Mouse (Mus musculus) heart, embryonic 15.5 days (tissue): ENCODE results near the gene Wnt1. TPM values are rescaled to one million over a fixed set of nuclear protein-coding genes. Genes with fewer than 3 reads are reported as not detected.

Experiments used
- ATAC-seq: fragments of 200-750 bp; cut with Nextera tagmentation; replicated peaks from 2 replicates; pipeline ENCODE4 v1.8.0; 2017; ENCODE audit warnings: low read depth, moderate TSS enrichment; ENCODE audit not compliant: insufficient number of reproducible peaks, insufficient read depth, low FRiP score
- H3K27ac ChIP-seq: fragments of 300-500 bp; sonication (generic); 2 replicates; pipeline ENCODE4 v1.5.1; 2015; ENCODE audit warnings: mild to moderate bottlenecking, inconsistent platforms
- H3K27me3 ChIP-seq: fragments of 300-500 bp; sonication (generic); 2 replicates; pipeline ENCODE4 v1.6.1; 2015; ENCODE audit warnings: inconsistent platforms
- H3K36me3 ChIP-seq: fragments of 300-500 bp; sonication (generic); 2 replicates; pipeline ENCODE4 v1.6.1; 2015; ENCODE audit warnings: mild to moderate bottlenecking, inconsistent platforms
- H3K4me1 ChIP-seq: fragments of 300-500 bp; sonication (generic); replicated peaks from 2 replicates; pipeline ENCODE4 v1.6.1; 2015; ENCODE audit warnings: inconsistent platforms
- H3K4me2 ChIP-seq: fragments of 300-500 bp; sonication (generic); 2 replicates; pipeline ENCODE4 v1.6.1; 2015; ENCODE audit warnings: inconsistent platforms, mild to moderate bottlenecking, moderate library complexity
- H3K4me3 ChIP-seq: fragments of 300-500 bp; sonication (generic); 2 replicates; pipeline ENCODE4 v1.5.1; 2015; ENCODE audit warnings: mild to moderate bottlenecking, inconsistent platforms
- H3K9ac ChIP-seq: fragments of 300-500 bp; sonication (generic); 2 replicates; pipeline ENCODE4 v1.6.1; 2015; ENCODE audit warnings: mild to moderate bottlenecking, inconsistent platforms
- H3K9me3 ChIP-seq: fragments of 300-500 bp; sonication (generic); replicated peaks from 2 replicates; pipeline ENCODE4 v1.6.1; 2016; ENCODE audit warnings: inconsistent platforms
- WGBS: fragments of 180-500 bp; shearing (Covaris S2); methylation state at CpG from one replicate; pipeline ENCODE4 v1.1.7; 2015; ENCODE audit warnings: mixed read lengths; 5-methylcytosine and 5-hydroxymethylcytosine counted together
- polyA plus RNA-seq: library from polyadenylated mRNA; unstranded; fragments of >200 nt; fragmentation: Nextera tagmentation; extraction: Ambion mirVana; gene quantifications from 2 replicates; pipeline ENCODE4 v1.2.1, GENCODE M21; 2015

Wnt1 gene
- polyA plus RNA-seq, 1 experiment from 2014 or later: not detected

DNA sequence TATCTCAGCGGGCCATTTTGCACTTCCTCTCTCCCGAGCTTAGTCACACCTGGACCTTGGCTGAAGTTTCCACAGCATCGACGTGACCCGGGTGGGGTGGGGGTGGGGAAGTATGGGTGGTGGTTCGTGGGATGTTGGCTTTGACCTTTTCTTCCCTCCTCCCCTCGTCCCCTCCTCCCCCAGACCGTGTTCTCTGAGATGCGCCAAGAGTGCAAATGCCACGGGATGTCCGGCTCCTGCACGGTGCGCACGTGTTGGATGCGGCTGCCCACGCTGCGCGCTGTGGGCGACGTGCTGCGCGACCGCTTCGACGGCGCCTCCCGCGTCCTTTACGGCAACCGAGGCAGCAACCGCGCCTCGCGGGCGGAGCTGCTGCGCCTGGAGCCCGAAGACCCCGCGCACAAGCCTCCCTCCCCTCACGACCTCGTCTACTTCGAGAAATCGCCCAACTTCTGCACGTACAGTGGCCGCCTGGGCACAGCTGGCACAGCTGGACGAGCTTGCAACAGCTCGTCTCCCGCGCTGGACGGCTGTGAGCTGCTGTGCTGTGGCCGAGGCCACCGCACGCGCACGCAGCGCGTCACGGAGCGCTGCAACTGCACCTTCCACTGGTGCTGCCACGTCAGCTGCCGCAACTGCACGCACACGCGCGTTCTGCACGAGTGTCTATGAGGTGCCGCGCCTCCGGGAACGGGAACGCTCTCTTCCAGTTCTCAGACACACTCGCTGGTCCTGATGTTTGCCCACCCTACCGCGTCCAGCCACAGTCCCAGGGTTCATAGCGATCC, 2.8 kb downstream of the Wnt1 start:
- peak overlapping the region; percentile 49 for H3K4me2 ChIP-seq
- no peaks in the 10 kb centered on the region for H3K36me3 ChIP-seq
- peak overlapping the region; percentile 30 for H3K4me3 ChIP-seq
- H3K27ac ChIP-seq: no peak overlapping the region
- H3K9me3 ChIP-seq: no peaks in the 10 kb centered on the region
- no peak overlapping the region for H3K9ac ChIP-seq
- peaks cover 54% of the 10 kb centered on the region for H3K4me1 ChIP-seq
- under 1% methylated on average over 75 of the region's 75 CpGs for WGBS
- ATAC-seq: no peak
- peaks cover 99% of the 10 kb centered on the region for H3K27me3 ChIP-seq

DNA sequence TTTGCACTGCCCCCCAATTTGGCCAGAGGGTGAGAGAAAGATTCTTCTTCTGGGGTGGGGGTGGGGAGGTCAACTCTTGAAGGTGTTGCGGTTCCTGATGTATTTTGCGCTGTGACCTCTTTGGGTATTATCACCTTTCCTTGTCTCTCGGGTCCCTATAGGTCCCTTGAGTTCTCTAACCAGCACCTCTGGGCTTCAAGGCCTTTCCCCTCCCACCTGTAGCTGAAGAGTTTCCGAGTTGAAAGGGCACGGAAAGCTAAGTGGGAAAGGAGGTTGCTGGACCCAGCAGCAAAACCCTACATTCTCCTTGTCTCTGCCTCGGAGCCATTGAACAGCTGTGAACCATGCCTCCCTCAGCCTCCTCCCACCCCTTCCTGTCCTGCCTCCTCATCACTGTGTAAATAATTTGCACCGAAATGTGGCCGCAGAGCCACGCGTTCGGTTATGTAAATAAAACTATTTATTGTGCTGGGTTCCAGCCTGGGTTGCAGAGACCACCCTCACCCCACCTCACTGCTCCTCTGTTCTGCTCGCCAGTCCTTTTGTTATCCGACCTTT, 3.6 kb downstream of the Wnt1 start:
- H3K27ac ChIP-seq: no peak overlapping the region
- no peaks in the 10 kb centered on the region for H3K36me3 ChIP-seq
- no peaks in the 10 kb centered on the region for H3K9me3 ChIP-seq
- H3K4me2 ChIP-seq: peak overlapping the region; percentile 49
- no peak for ATAC-seq
- WGBS: 3% methylated on average over 13 of the region's 13 CpGs
- H3K4me3 ChIP-seq: peak overlapping the region; percentile 30
- no peak overlapping the region for H3K9ac ChIP-seq
- peaks cover 62% of the 10 kb centered on the region for H3K4me1 ChIP-seq
- peaks cover 99% of the 10 kb centered on the region for H3K27me3 ChIP-seq

DNA sequence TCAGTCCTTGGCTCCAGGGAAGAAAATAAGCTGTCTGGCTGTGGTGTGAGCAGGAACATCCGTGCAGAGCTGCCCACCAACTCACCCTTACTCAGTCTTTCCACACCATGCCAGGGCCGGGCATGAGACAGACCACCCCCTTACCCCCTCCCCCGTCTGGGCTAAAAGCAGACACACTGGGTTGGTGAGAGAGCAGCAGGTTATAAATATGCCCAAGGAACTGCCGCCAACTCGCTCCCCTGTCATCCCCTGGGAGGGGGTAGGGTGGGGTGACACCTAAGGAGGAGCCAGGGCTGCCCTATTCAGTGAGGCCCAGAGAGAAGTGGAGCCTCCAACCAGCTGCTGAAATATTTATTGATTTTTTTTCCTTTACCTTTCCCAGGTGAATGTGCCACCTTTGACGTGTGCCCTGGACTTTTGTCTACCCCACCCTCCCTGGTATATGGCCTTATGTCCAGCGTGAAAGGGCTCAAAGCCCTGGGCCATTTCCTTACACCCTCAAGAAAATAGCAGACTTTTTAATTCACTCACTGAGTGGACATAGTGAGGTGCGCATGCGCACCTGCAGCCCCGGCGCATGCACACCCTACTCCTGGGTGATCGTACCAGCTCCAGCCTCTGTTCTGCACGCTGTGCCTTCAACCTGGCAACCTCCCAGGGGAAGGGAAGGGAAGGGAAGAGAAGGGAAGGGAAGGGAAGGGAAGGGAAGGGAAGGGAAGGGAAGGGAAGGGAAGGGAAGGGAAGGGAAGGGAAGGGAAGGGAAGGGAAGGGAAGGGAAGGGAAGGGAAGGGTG, 7.3 kb downstream of the Wnt1 start:
- Histone ChIP-seq H3K4me1 (peaks cover 36% of the 10 kb centered on the region), H3K9me3 (no peaks in the 10 kb centered on the region), H3K4me3 (peak overlapping the region; percentile 29), H3K36me3 (no peaks in the 10 kb centered on the region), H3K27ac (no peak overlapping the region), H3K4me2 (peak overlapping the region; percentile 51), H3K9ac (0 out of 2 replicates have a peak overlapping the region, but pooled peaks have one; percentile 21), H3K27me3 (peaks cover 99% of the 10 kb centered on the region)
- ATAC-seq: peak; percentile 24
- WGBS: 7% methylated on average over 13 of the region's 13 CpGs

DNA sequence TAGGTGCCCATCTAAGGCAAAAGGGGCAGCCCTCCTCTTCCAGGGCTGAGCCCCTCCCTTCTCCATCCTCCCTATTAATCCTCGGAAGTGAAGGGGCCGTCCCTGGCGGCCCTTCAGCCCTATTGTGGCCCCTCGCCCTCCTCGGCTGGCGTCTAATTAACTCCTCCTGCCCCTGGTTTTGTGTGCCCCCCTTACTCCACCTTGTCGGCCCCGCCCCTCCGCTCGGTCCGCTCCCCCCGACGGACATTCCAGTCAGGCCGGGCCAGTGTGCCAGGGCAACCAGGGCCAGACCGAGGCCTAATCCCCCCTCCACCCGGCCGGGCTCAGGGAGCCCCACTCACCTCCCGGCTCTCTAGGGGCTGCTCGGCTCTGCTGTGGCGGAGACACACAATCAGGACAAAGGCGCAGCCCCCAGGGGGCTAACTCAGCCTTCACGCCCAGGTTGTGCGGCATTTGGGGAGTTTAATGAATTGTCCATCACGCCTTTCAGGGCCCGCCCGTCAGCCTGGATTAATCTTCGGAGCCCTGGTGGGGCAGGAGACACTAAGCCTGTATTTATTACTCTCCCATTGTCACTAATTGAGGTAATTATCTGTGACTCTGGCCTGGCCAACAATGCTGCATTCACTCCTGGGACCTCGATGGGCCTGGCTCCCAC, 8.3 kb downstream of the Wnt1 start:
- H3K4me2 ChIP-seq: no peak overlapping the region
- WGBS: 10% methylated on average over 28 of the region's 28 CpGs
- peaks cover 99% of the 10 kb centered on the region for H3K27me3 ChIP-seq
- ATAC-seq: 0 out of 2 replicates have a peak, but pooled peaks have one; percentile 3
- no peaks in the 10 kb centered on the region for H3K9me3 ChIP-seq
- H3K9ac ChIP-seq: no peak overlapping the region
- peaks cover 28% of the 10 kb centered on the region for H3K4me1 ChIP-seq
- no peak overlapping the region for H3K27ac ChIP-seq
- H3K36me3 ChIP-seq: no peaks in the 10 kb centered on the region
- no peak overlapping the region for H3K4me3 ChIP-seq

DNA sequence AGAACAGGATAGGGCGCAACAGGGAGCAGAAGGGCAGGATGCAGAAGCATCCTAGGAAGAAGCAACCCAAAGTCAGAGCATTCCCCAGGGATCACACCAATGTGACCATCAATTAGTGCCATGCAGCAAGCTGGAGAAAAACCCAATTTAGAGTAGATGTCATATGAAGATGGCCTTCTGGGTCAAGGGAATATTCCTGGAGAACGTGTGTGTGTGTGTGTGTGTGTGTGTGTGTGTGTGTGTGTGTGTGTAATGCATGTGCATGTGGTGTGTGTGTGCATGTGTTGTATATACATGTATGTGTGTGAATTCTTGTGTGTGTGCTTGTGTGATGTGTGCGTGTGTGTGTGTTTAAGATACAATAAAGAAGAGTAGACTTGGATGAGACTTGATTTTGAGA, 9.2 kb downstream of the Wnt1 start:
- no peak overlapping the region for H3K4me3 ChIP-seq
- ATAC-seq: no peak
- peaks cover 99% of the 10 kb centered on the region for H3K27me3 ChIP-seq
- H3K4me1 ChIP-seq: peaks cover 32% of the 10 kb centered on the region
- WGBS: 51% methylated on average over 3 of the region's 3 CpGs
- H3K36me3 ChIP-seq: no peaks in the 10 kb centered on the region
- no peak overlapping the region for H3K27ac ChIP-seq
- H3K9me3 ChIP-seq: no peaks in the 10 kb centered on the region
- H3K9ac ChIP-seq: no peak overlapping the region
- no peak overlapping the region for H3K4me2 ChIP-seq

DNA sequence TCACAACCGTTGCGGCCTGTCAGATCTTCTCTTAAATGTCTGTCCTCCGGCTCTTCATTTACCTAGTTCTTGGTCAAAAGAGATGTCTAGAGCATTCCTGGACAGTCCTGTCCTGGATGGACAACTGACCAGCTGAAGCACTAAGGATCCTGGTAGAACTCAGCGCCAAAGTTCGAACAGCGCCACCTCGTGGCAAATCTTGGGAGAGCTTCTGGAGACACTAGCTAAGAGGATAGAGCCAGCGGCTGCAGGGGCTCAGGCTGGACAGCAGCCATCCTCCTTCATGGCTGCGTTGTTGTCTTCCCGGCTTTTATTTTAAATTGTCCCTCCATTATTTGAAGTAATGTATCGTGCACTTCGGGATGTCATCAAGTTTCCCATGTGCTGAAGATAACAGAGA, 9.7 kb downstream of the Wnt1 start:
- Histone ChIP-seq H3K27me3 (peaks cover 98% of the 10 kb centered on the region), H3K9ac (no peak overlapping the region), H3K4me2 (no peak overlapping the region), H3K4me3 (no peak overlapping the region), H3K4me1 (peaks cover 36% of the 10 kb centered on the region), H3K27ac (no peak overlapping the region), H3K36me3 (no peaks in the 10 kb centered on the region), H3K9me3 (no peaks in the 10 kb centered on the region)
- 10% methylated on average over 12 of the region's 12 CpGs for WGBS
- ATAC-seq: no peak

DNA sequence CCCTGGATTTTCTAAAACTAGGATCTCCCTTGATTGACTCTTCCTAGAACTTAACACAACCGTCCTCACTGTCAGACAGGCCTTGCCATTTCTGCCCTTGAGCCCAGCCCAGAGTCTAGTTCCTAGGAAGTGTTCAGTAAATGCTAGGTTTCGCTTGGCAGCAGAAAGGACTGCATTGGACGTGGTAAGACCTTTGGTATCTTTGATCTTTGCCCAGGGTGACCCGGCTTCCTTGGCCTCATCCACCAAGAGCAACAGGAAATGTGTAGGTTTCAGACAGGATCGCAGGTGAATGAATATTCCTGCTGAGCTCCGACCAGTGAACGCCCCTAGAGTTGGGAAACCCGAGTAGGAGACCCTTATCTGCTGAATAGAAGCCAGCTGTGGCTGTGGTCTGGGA, 13.3 kb downstream of the Wnt1 start:
- no peak for ATAC-seq
- Histone ChIP-seq H3K9me3 (no peaks in the 10 kb centered on the region), H3K4me3 (no peak overlapping the region; the same call in 1 of the 2 replicates), H3K4me1 (peaks cover 52% of the 10 kb centered on the region), H3K36me3 (no peaks in the 10 kb centered on the region), H3K4me2 (no peak overlapping the region), H3K9ac (no peak overlapping the region), H3K27ac (no peak overlapping the region), H3K27me3 (peaks cover 97% of the 10 kb centered on the region)
- 7% methylated on average over 8 of the region's 8 CpGs for WGBS

DNA sequence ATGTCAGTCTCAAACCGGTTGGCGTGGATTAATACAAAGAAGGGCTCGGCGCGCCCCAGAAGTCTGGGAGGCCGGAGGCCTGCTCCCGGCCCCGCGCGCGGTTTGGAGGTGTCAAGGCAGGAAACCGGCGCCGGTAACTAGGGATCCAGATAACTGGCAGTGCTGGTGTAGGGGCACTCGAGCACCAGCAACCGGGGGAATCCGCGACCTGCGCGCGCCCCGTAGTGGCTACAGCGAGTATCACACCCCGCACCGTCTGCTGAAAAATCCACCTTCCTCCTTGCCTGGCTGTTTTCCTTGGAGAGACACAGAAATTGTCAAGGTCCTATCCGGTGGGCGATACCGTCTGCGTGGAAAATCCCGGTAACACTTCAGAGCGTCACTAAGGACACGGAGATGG, 14.4 kb downstream of the Wnt1 start:
- H3K4me3 ChIP-seq: peak overlapping the region; percentile 32
- H3K27me3 ChIP-seq: peaks cover 96% of the 10 kb centered on the region
- H3K4me2 ChIP-seq: peak overlapping the region; percentile 61
- H3K9me3 ChIP-seq: no peaks in the 10 kb centered on the region
- no peak overlapping the region for H3K27ac ChIP-seq
- under 1% methylated on average over 32 of the region's 32 CpGs for WGBS
- no peak overlapping the region for H3K9ac ChIP-seq
- H3K4me1 ChIP-seq: peaks cover 60% of the 10 kb centered on the region
- no peaks in the 10 kb centered on the region for H3K36me3 ChIP-seq
- no peak for ATAC-seq

DNA sequence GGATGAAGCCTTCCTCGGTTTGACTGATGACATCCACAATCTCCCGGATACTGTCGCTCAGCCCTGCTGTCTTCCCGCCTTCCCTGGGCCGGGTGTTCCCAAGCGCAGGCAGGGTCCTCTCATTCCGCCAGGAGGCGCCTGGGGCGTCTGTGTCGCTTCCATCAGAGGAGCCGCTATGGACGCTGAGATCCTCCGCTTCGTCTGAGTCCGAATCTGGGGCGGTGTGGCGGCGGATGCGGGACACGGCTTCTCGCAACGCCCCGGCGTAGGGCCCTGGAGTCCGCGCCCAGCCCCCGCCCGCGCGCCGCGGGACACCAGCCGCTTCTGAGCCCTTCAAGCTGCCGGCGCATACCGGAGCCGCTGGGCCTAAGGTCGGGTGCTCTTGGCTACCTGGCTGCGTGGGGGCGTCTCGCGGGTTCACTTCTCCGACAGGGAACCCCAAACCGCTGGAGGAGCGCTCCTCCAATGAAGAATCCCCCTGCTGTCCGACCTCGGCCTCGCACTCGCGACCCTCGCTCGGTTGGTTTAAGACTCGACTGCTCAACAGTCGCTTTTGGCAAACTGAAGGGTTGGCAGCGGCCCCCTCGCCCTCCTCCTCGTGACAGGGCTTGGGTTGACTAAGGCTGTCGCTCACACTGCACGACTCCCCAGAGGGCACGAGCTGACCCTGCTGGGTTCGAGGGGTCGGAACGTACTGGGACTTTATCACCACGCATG, 15.8 kb downstream of the Wnt1 start:
- H3K27ac ChIP-seq: no peak overlapping the region
- H3K4me1 ChIP-seq: peaks cover 68% of the 10 kb centered on the region
- H3K36me3 ChIP-seq: no peaks in the 10 kb centered on the region
- peaks cover 91% of the 10 kb centered on the region for H3K27me3 ChIP-seq
- no peak for ATAC-seq
- H3K9me3 ChIP-seq: no peaks in the 10 kb centered on the region
- H3K4me3 ChIP-seq: peak overlapping the region; percentile 59
- peak overlapping the region; percentile 61 for H3K9ac ChIP-seq
- H3K4me2 ChIP-seq: peak overlapping the region; percentile 95
- WGBS: 2% methylated on average over 64 of the region's 64 CpGs

DNA sequence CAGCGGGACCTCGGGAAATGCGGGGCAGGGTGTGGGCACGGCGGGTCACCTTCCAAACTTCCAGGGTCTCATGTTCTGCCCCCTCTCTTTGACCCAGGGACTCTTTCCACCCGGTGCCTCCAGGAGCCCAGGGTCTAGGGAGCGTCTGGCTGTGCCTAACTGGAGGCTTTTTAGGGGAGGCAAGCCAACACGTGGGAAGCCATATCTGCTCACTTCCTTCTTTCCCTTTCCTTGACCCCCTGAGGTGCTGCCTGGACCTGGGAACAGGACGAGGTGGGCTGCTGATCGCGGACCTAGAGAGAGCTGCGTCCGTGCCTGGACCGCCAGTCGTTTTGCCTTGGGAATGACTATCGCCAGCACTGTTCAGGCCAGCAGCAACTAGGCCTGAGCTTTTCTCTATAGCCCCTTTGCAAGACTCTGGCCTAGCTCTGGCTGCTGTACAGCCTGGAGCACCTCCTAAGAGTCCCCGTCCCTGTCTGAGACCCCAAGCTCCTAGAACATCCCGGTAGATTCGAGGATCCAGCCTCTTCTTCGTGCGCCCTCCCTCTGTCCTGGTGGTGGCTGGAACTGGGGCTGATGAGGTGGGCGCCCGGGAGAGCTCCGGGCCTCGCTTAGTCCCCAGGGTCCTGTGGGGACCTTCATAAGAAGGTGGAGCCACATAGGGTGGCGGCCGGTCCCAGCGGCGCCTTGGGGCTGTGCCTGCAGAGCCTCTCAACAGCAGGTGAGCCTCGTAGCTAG, 16.6 kb downstream of the Wnt1 start:
- peaks cover 84% of the 10 kb centered on the region for H3K27me3 ChIP-seq
- H3K36me3 ChIP-seq: peaks cover 1% of the 10 kb centered on the region; the same call in 1 of the 2 replicates
- H3K9ac ChIP-seq: no peak overlapping the region
- 15% methylated on average over 30 of the region's 30 CpGs for whole genome bisulfite sequencing
- no peak overlapping the region for H3K27ac ChIP-seq
- no peaks in the 10 kb centered on the region for H3K9me3 ChIP-seq
- H3K4me1 ChIP-seq: peaks cover 68% of the 10 kb centered on the region
- H3K4me2 ChIP-seq: peak overlapping the region; percentile 95
- ATAC-seq: no peak
- H3K4me3 ChIP-seq: peak overlapping the region; percentile 59
